Mouse (Mus musculus) megakaryocyte, embryonic 14.5 days (primary cell): Measurements from ENCODE around the gene Map3k4.

Experiments
- FLI1 ChIP-seq: IDR thresholded peaks from 2 replicates; pipeline ENCODE4 v1.6.1; 2012; ENCODE audit warnings: low read length, inconsistent platforms, mixed read lengths
- GATA1 ChIP-seq: IDR thresholded peaks from 3 replicates; pipeline ENCODE4 v1.6.1; 2012; ENCODE audit warnings: mixed read lengths, low read length, inconsistent platforms, borderline replicate concordance

- TF ChIP-seq GATA1 (no peak), FLI1 (no peak)
These were observed 132.3 kb downstream of the Map3k4 start for GRCm38 (mm10) chr17:12186341-12186740.
